Mouse (Mus musculus): ENCODE results near the gene Gm8764.
"Not testable (repeated sequence)": the region's sequence is repeated elsewhere in the genome, so short reads cannot be mapped to it uniquely, and the experiment has no call there.

DNA sequence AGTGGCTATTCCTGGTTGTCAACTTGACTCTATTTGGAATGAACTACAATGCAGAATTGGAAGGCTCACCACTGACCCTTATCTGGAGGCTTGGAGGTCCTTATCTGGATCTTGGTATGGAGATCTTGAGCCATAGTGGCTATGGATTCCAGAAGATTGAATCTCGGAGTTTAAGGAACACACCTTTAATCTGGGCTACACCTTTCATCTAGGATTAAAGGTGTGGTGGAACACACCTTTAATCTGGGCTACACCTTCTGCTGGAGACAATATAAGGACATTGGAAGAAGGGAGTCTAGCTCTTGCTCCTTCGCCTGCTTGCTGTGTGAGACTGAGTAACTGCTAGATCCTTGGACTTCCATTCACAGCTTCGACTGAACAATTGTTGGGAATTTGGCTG is 8.6 kb upstream of the Gm8764 start, which contains the start of gene Gm6763:
- TF ChIP-seq CTCF, POLR2A (IDR thresholded peaks at IDR 0.05; ENCODE audit: insufficient read depth, low read depth, low read length): not testable (repeated sequence)
